Mouse (Mus musculus): ENCODE measurements around the gene Snapc5. TPM values are rescaled to one million over a fixed set of nuclear protein-coding genes. Genes with fewer than 3 reads are reported as not detected.

The Snapc5 gene
- polyA plus RNA-seq, 1 experiment from 2014 or later = 31.7 TPM

- Histone ChIP-seq H3K9ac (ENCODE audit: low read length) (no peak overlapping the region), H3K36me3 (ENCODE audit: control insufficient read depth, insufficient read depth, low read length) (no peaks in the 10 kb centered on the region), H3K4me2 (ENCODE audit: low read depth) (no peak overlapping the region), H3K27me3 (ENCODE audit: control insufficient read depth, insufficient read depth, low read length) (no peaks in the 10 kb centered on the region), H3K9me3 (ENCODE audit: control insufficient read depth, low read length) (no peaks in the 10 kb centered on the region), H3K4me1 (ENCODE audit: control insufficient read depth, insufficient read depth, low read length) (no peaks in the 10 kb centered on the region), H3K27ac (ENCODE audit: low read depth, low read length) (no peak overlapping the region), H3K4me3 (ENCODE audit: low read depth, low read length) (no peak overlapping the region)
- 93% methylated on average over 17 of the region's 17 CpGs for WGBS
- no peak for DNase-seq (ENCODE audit: low spot score)
- no peak for ATAC-seq (ENCODE audit: insufficient read depth, low FRiP score, low TSS enrichment)
Measured at GRCm38 (mm10) chr9:64214452-64214851, 35.4 kb downstream of the Snapc5 start.

GRCm38 (mm10) chr9:64216090-64216489 lies 37.0 kb downstream of the Snapc5 start:
- WGBS = 89% methylated on average over 4 of the region's 4 CpGs
- ATAC-seq (ENCODE audit: insufficient read depth, low FRiP score, low TSS enrichment) (no peak), DNase-seq (ENCODE audit: low spot score) (no peak)
- Histone ChIP-seq H3K27me3 (ENCODE audit: control insufficient read depth, insufficient read depth, low read length) (no peaks in the 10 kb centered on the region), H3K9me3 (ENCODE audit: control insufficient read depth, low read length) (no peaks in the 10 kb centered on the region), H3K36me3 (ENCODE audit: control insufficient read depth, insufficient read depth, low read length) (no peaks in the 10 kb centered on the region), H3K4me3 (ENCODE audit: low read depth, low read length) (no peak overlapping the region), H3K9ac (ENCODE audit: low read length) (no peak overlapping the region), H3K4me2 (ENCODE audit: low read depth) (no peak overlapping the region), H3K4me1 (ENCODE audit: control insufficient read depth, insufficient read depth, low read length) (no peaks in the 10 kb centered on the region), H3K27ac (ENCODE audit: low read depth, low read length) (no peak overlapping the region)

GRCm38 (mm10) chr9:64216641-64217040 lies 37.6 kb downstream of the Snapc5 start:
- H3K27me3 ChIP-seq (ENCODE audit: control insufficient read depth, insufficient read depth, low read length) = no peaks in the 10 kb centered on the region
- no peak overlapping the region for H3K9ac ChIP-seq (ENCODE audit: low read length)
- H3K4me3 ChIP-seq (ENCODE audit: low read depth, low read length) = no peak overlapping the region
- no peaks in the 10 kb centered on the region for H3K4me1 ChIP-seq (ENCODE audit: control insufficient read depth, insufficient read depth, low read length)
- no peak for ATAC-seq (ENCODE audit: insufficient read depth, low FRiP score, low TSS enrichment)
- no peak overlapping the region for H3K4me2 ChIP-seq (ENCODE audit: low read depth)
- no peak for DNase-seq (ENCODE audit: low spot score)
- H3K36me3 ChIP-seq (ENCODE audit: control insufficient read depth, insufficient read depth, low read length) = no peaks in the 10 kb centered on the region
- H3K9me3 ChIP-seq (ENCODE audit: control insufficient read depth, low read length) = no peaks in the 10 kb centered on the region
- WGBS = 96% methylated on average over 2 of the region's 2 CpGs
- no peak overlapping the region for H3K27ac ChIP-seq (ENCODE audit: low read depth, low read length)

- Histone ChIP-seq H3K9ac (ENCODE audit: low read length) (no peak overlapping the region), H3K4me1 (ENCODE audit: control insufficient read depth, insufficient read depth, low read length) (no peaks in the 10 kb centered on the region), H3K27me3 (ENCODE audit: control insufficient read depth, insufficient read depth, low read length) (no peaks in the 10 kb centered on the region), H3K9me3 (ENCODE audit: control insufficient read depth, low read length) (no peaks in the 10 kb centered on the region), H3K27ac (ENCODE audit: low read depth, low read length) (no peak overlapping the region), H3K4me3 (ENCODE audit: low read depth, low read length) (no peak overlapping the region), H3K36me3 (ENCODE audit: control insufficient read depth, insufficient read depth, low read length) (no peaks in the 10 kb centered on the region), H3K4me2 (ENCODE audit: low read depth) (no peak overlapping the region)
- ATAC-seq (ENCODE audit: insufficient read depth, low FRiP score, low TSS enrichment) = no peak
- DNase-seq (ENCODE audit: low spot score) = no peak
Measured at GRCm38 (mm10) chr9:64217887-64218286, 38.8 kb downstream of the Snapc5 start.

GRCm38 (mm10) chr9:64219305-64219704 lies 40.2 kb downstream of the Snapc5 start:
- Histone ChIP-seq H3K27me3 (ENCODE audit: control insufficient read depth, insufficient read depth, low read length) (no peaks in the 10 kb centered on the region), H3K9ac (ENCODE audit: low read length) (no peak overlapping the region), H3K36me3 (ENCODE audit: control insufficient read depth, insufficient read depth, low read length) (no peaks in the 10 kb centered on the region), H3K4me2 (ENCODE audit: low read depth) (no peak overlapping the region), H3K4me1 (ENCODE audit: control insufficient read depth, insufficient read depth, low read length) (no peaks in the 10 kb centered on the region), H3K4me3 (ENCODE audit: low read depth, low read length) (no peak overlapping the region), H3K9me3 (ENCODE audit: control insufficient read depth, low read length) (no peaks in the 10 kb centered on the region), H3K27ac (ENCODE audit: low read depth, low read length) (no peak overlapping the region)
- no peak for DNase-seq (ENCODE audit: low spot score)
- WGBS = 85% methylated on average over 1 of the region's 1 CpGs
- no peak for ATAC-seq (ENCODE audit: insufficient read depth, low FRiP score, low TSS enrichment)

- H3K27me3 ChIP-seq (ENCODE audit: control insufficient read depth, insufficient read depth, low read length) = no peaks in the 10 kb centered on the region
- no peaks in the 10 kb centered on the region for H3K4me1 ChIP-seq (ENCODE audit: control insufficient read depth, insufficient read depth, low read length)
- H3K27ac ChIP-seq (ENCODE audit: low read depth, low read length) = no peak overlapping the region
- WGBS = 84% methylated on average over 10 of the region's 10 CpGs
- H3K9me3 ChIP-seq (ENCODE audit: control insufficient read depth, low read length) = no peaks in the 10 kb centered on the region
- no peak overlapping the region for H3K4me2 ChIP-seq (ENCODE audit: low read depth)
- peaks cover 2% of the 10 kb centered on the region; the same call in 1 of the 2 replicates for H3K36me3 ChIP-seq (ENCODE audit: control insufficient read depth, insufficient read depth, low read length)
- ATAC-seq (ENCODE audit: insufficient read depth, low FRiP score, low TSS enrichment) (no peak), DNase-seq (ENCODE audit: low spot score) (no peak)
- no peak overlapping the region for H3K9ac ChIP-seq (ENCODE audit: low read length)
- H3K4me3 ChIP-seq (ENCODE audit: low read depth, low read length) = no peak overlapping the region
Measured at GRCm38 (mm10) chr9:64219772-64220420, 40.8 kb downstream of the Snapc5 start.

GRCm38 (mm10) chr9:64220603-64221002 lies 41.5 kb downstream of the Snapc5 start:
- no peak overlapping the region for H3K9ac ChIP-seq (ENCODE audit: low read length)
- WGBS = 46% methylated on average over 1 of the region's 1 CpGs
- H3K4me3 ChIP-seq (ENCODE audit: low read depth, low read length) = no peak overlapping the region
- no peaks in the 10 kb centered on the region for H3K9me3 ChIP-seq (ENCODE audit: control insufficient read depth, low read length)
- no peaks in the 10 kb centered on the region for H3K27me3 ChIP-seq (ENCODE audit: control insufficient read depth, insufficient read depth, low read length)
- H3K4me2 ChIP-seq (ENCODE audit: low read depth) = no peak overlapping the region
- no peak for DNase-seq (ENCODE audit: low spot score)
- peaks cover 2% of the 10 kb centered on the region; the same call in 1 of the 2 replicates for H3K36me3 ChIP-seq (ENCODE audit: control insufficient read depth, insufficient read depth, low read length)
- no peak for ATAC-seq (ENCODE audit: insufficient read depth, low FRiP score, low TSS enrichment)
- no peak overlapping the region for H3K27ac ChIP-seq (ENCODE audit: low read depth, low read length)
- no peaks in the 10 kb centered on the region for H3K4me1 ChIP-seq (ENCODE audit: control insufficient read depth, insufficient read depth, low read length)

- DNase-seq (ENCODE audit: low spot score) (no peak), ATAC-seq (ENCODE audit: insufficient read depth, low FRiP score, low TSS enrichment) (no peak)
- no peaks in the 10 kb centered on the region for H3K27me3 ChIP-seq (ENCODE audit: control insufficient read depth, insufficient read depth, low read length)
- no peak overlapping the region for H3K4me2 ChIP-seq (ENCODE audit: low read depth)
- no peak overlapping the region for H3K4me3 ChIP-seq (ENCODE audit: low read depth, low read length)
- no peak overlapping the region for H3K27ac ChIP-seq (ENCODE audit: low read depth, low read length)
- H3K4me1 ChIP-seq (ENCODE audit: control insufficient read depth, insufficient read depth, low read length) = no peaks in the 10 kb centered on the region
- H3K36me3 ChIP-seq (ENCODE audit: control insufficient read depth, insufficient read depth, low read length) = peaks cover 2% of the 10 kb centered on the region; the same call in 1 of the 2 replicates
- no peak overlapping the region for H3K9ac ChIP-seq (ENCODE audit: low read length)
- WGBS = 79% methylated on average over 4 of the region's 4 CpGs
- H3K9me3 ChIP-seq (ENCODE audit: control insufficient read depth, low read length) = no peaks in the 10 kb centered on the region
Measured at GRCm38 (mm10) chr9:64221480-64221879, 42.4 kb downstream of the Snapc5 start.

GRCm38 (mm10) chr9:64222098-64222497 lies 43.0 kb downstream of the Snapc5 start:
- no peak overlapping the region for H3K9ac ChIP-seq (ENCODE audit: low read length)
- ATAC-seq (ENCODE audit: insufficient read depth, low FRiP score, low TSS enrichment) = no peak
- H3K36me3 ChIP-seq (ENCODE audit: control insufficient read depth, insufficient read depth, low read length) = peaks cover 2% of the 10 kb centered on the region; the same call in 1 of the 2 replicates
- H3K4me1 ChIP-seq (ENCODE audit: control insufficient read depth, insufficient read depth, low read length) = no peaks in the 10 kb centered on the region
- no peak overlapping the region for H3K4me2 ChIP-seq (ENCODE audit: low read depth)
- WGBS = 47% methylated on average over 2 of the region's 2 CpGs
- no peaks in the 10 kb centered on the region for H3K9me3 ChIP-seq (ENCODE audit: control insufficient read depth, low read length)
- H3K4me3 ChIP-seq (ENCODE audit: low read depth, low read length) = no peak overlapping the region
- no peak for DNase-seq (ENCODE audit: low spot score)
- H3K27me3 ChIP-seq (ENCODE audit: control insufficient read depth, insufficient read depth, low read length) = no peaks in the 10 kb centered on the region
- H3K27ac ChIP-seq (ENCODE audit: low read depth, low read length) = no peak overlapping the region

All from neural tube, embryonic 11.5 days (tissue).